Mouse (Mus musculus): Measurements from ENCODE around the gene Olfr772. TPM values are rescaled to one million over a fixed set of nuclear protein-coding genes. Genes with fewer than 3 reads are reported as not detected.
"Not testable (repeated sequence)": the region's sequence is repeated elsewhere in the genome, so short reads cannot be mapped to it uniquely, and the experiment has no call there.

Gene Olfr772
- polyA plus RNA-seq (2011; ENCODE audit: insufficient read depth, insufficient read length, low replicate concordance, missing spikeins): 0.43 TPM in 1 of 2 replicates, not detected in the other

- H3K4me1 ChIP-seq (ENCODE audit: control insufficient read depth, insufficient read depth, low read length); H3K27ac ChIP-seq (ENCODE audit: control insufficient read depth, insufficient read depth, low read depth, low read length, poor library complexity); H3K4me3 ChIP-seq (replicated peaks; ENCODE audit: control insufficient read depth, low read depth, low read length): not testable (repeated sequence)
- 82% methylated on average over 4 of the region's 4 CpGs for WGBS
Measured at GRCm38 (mm10) chr10:129177821-129178220, at the start of gene Olfr772. Gene Olfr772 (minus strand): TSS chr10:129177921.

- H3K4me1 ChIP-seq (ENCODE audit: control insufficient read depth, insufficient read depth, low read length); H3K27ac ChIP-seq (ENCODE audit: control insufficient read depth, insufficient read depth, low read depth, low read length, poor library complexity); H3K4me3 ChIP-seq (replicated peaks; ENCODE audit: control insufficient read depth, low read depth, low read length): not testable (repeated sequence)
Measured at GRCm38 (mm10) chr10:129187319-129187718, 9.6 kb upstream of the Olfr772 start, which contains the start of gene Olfr773. Gene Olfr773 (minus strand): TSS chr10:129187419.

- WGBS: 72% methylated on average over 1 of the region's 1 CpGs
- H3K4me3 ChIP-seq (replicated peaks; ENCODE audit: control insufficient read depth, low read depth, low read length): no peak within 1 kb of the TSS
- TF ChIP-seq POLR2A (IDR thresholded peaks at IDR 0.05; ENCODE audit: borderline replicate concordance, control insufficient read depth, low read depth, low read length) (no peak), CTCF (IDR thresholded peaks at IDR 0.05; ENCODE audit: control insufficient read depth, insufficient read depth, low read length) (no peak)
- H3K4me1 ChIP-seq (ENCODE audit: control insufficient read depth, insufficient read depth, low read length): no peaks in the 10 kb centered on the region
- H3K27ac ChIP-seq (ENCODE audit: control insufficient read depth, insufficient read depth, low read depth, low read length, poor library complexity): no peak within 1 kb of the TSS
Measured at GRCm38 (mm10) chr10:129164651-129165050, 13.1 kb downstream of the Olfr772 start, which contains the start of gene Olfr771. Gene Olfr771 (minus strand): TSS chr10:129164751.

DNA sequence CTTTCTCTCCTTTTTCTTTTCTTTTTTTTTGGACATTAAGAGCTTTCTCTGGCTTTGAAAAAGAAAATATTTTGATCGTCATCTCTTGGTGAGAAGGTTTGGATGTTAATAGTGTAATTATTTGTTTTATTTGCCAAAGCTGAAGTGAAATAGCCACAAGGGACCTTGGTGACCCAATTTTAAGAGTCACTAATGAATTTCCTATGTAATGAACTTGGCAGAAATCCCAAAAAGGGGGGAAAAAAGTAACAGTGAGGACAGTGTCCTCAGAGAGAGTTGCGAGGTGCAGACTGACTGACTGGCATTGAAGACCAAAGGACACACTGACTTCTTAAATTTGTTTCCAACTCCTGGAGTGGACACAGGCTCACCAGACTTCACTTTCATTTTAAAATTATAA lies 38.8 kb downstream of the Olfr772 start, which contains the start of gene Olfr770:
Gene Olfr770 (minus strand): TSS at position 101 of the 400 bp plus-strand sequence.
- TF ChIP-seq CTCF (IDR thresholded peaks at IDR 0.05; ENCODE audit: control insufficient read depth, insufficient read depth, low read length) (no peak), POLR2A (IDR thresholded peaks at IDR 0.05; ENCODE audit: borderline replicate concordance, control insufficient read depth, low read depth, low read length) (no peak)
- WGBS: 85% methylated on average over 2 of the region's 2 CpGs
- Histone ChIP-seq H3K4me1 (ENCODE audit: control insufficient read depth, insufficient read depth, low read length) (no peaks in the 10 kb centered on the region), H3K4me3 (replicated peaks; ENCODE audit: control insufficient read depth, low read depth, low read length) (no peak within 1 kb of the TSS), H3K27ac (ENCODE audit: control insufficient read depth, insufficient read depth, low read depth, low read length, poor library complexity) (no peak within 1 kb of the TSS)

Other genes starting within 250 kb of the Olfr772 start
- gene Itga7, start 244.1 kb downstream of the Olfr772 start, polyA plus RNA-seq (2011; ENCODE audit: insufficient read depth, insufficient read length, low replicate concordance, missing spikeins): 1.4 and 1.9 TPM in 2 replicates
- gene Mettl7b, start 216.9 kb downstream of the Olfr772 start, polyA plus RNA-seq (2011; ENCODE audit: insufficient read depth, insufficient read length, low replicate concordance, missing spikeins): 1.3 and 3.7 TPM in 2 replicates
- not detected in 2 replicates for gene Olfr9, start 188.5 kb downstream of the Olfr772 start, polyA plus RNA-seq (2011; ENCODE audit: insufficient read depth, insufficient read length, low replicate concordance, missing spikeins)
- gene Olfr763, start 167.1 kb downstream of the Olfr772 start, polyA plus RNA-seq (2011; ENCODE audit: insufficient read depth, insufficient read length, low replicate concordance, missing spikeins): not detected in 2 replicates
- not detected in 2 replicates for gene Olfr764-ps1, start 138.0 kb downstream of the Olfr772 start, polyA plus RNA-seq (2011; ENCODE audit: insufficient read depth, insufficient read length, low replicate concordance, missing spikeins)
- gene Olfr765, start 127.9 kb downstream of the Olfr772 start, polyA plus RNA-seq (2011; ENCODE audit: insufficient read depth, insufficient read length, low replicate concordance, missing spikeins): not detected in 2 replicates
- gene Olfr766-ps1, start 108.9 kb downstream of the Olfr772 start, polyA plus RNA-seq (2011; ENCODE audit: insufficient read depth, insufficient read length, low replicate concordance, missing spikeins): not detected in 2 replicates
- gene Olfr767, start 95.0 kb downstream of the Olfr772 start, polyA plus RNA-seq (2011; ENCODE audit: insufficient read depth, insufficient read length, low replicate concordance, missing spikeins): not detected in 2 replicates
- gene Olfr768, start 78.5 kb downstream of the Olfr772 start, polyA plus RNA-seq (2011; ENCODE audit: insufficient read depth, insufficient read length, low replicate concordance, missing spikeins): not detected in 2 replicates
- gene Olfr769, start 60.1 kb downstream of the Olfr772 start, polyA plus RNA-seq (2011; ENCODE audit: insufficient read depth, insufficient read length, low replicate concordance, missing spikeins): not detected in 2 replicates
- not detected in 2 replicates for gene Olfr770, start 38.9 kb downstream of the Olfr772 start, polyA plus RNA-seq (2011; ENCODE audit: insufficient read depth, insufficient read length, low replicate concordance, missing spikeins)
- not detected in 2 replicates for gene Olfr771, start 13.2 kb downstream of the Olfr772 start, polyA plus RNA-seq (2011; ENCODE audit: insufficient read depth, insufficient read length, low replicate concordance, missing spikeins)
- not detected in 2 replicates for gene Olfr773, start 9.5 kb upstream of the Olfr772 start, polyA plus RNA-seq (2011; ENCODE audit: insufficient read depth, insufficient read length, low replicate concordance, missing spikeins)
- gene Olfr774, start 58.3 kb upstream of the Olfr772 start, polyA plus RNA-seq (2011; ENCODE audit: insufficient read depth, insufficient read length, low replicate concordance, missing spikeins): not detected in 2 replicates
- not detected in 2 replicates for gene Olfr775, start 70.5 kb upstream of the Olfr772 start, polyA plus RNA-seq (2011; ENCODE audit: insufficient read depth, insufficient read length, low replicate concordance, missing spikeins)
- not detected in 2 replicates for gene Olfr776, start 81.2 kb upstream of the Olfr772 start, polyA plus RNA-seq (2011; ENCODE audit: insufficient read depth, insufficient read length, low replicate concordance, missing spikeins)
- gene Olfr777, start 93.6 kb upstream of the Olfr772 start, polyA plus RNA-seq (2011; ENCODE audit: insufficient read depth, insufficient read length, low replicate concordance, missing spikeins): not detected in 2 replicates
- not detected in 2 replicates for gene Olfr780, start 140.2 kb upstream of the Olfr772 start, polyA plus RNA-seq (2011; ENCODE audit: insufficient read depth, insufficient read length, low replicate concordance, missing spikeins)
- not detected in 2 replicates for gene Olfr781, start 150.9 kb upstream of the Olfr772 start, polyA plus RNA-seq (2011; ENCODE audit: insufficient read depth, insufficient read length, low replicate concordance, missing spikeins)
- gene Olfr782, start 170.9 kb upstream of the Olfr772 start, polyA plus RNA-seq (2011; ENCODE audit: insufficient read depth, insufficient read length, low replicate concordance, missing spikeins): not detected in 2 replicates
- not detected in 2 replicates for gene Olfr784, start 206.2 kb upstream of the Olfr772 start, polyA plus RNA-seq (2011; ENCODE audit: insufficient read depth, insufficient read length, low replicate concordance, missing spikeins)
- not detected in 2 replicates for gene Olfr785, start 227.5 kb upstream of the Olfr772 start, polyA plus RNA-seq (2011; ENCODE audit: insufficient read depth, insufficient read length, low replicate concordance, missing spikeins)
- gene Olfr786, start 249.4 kb upstream of the Olfr772 start, polyA plus RNA-seq (2011; ENCODE audit: insufficient read depth, insufficient read length, low replicate concordance, missing spikeins): not detected in 2 replicates